Mouse (Mus musculus) forebrain, embryonic 10.5 days (tissue): ENCODE measurements around the gene Lpp. TPM values are rescaled to one million over a fixed set of nuclear protein-coding genes. Genes with fewer than 3 reads are reported as not detected.

ENCODE experiments used
- DNase-seq: peaks from one replicate; pipeline ENCODE4 v3.0.0-alpha.2; 2017; ENCODE audit warnings: low spot score; ENCODE audit errors: extremely low spot score
- H3K27ac ChIP-seq: fragments of 300-500 bp; sonication (generic); 2 replicates; pipeline ENCODE4 v1.5.1; 2016; ENCODE audit warnings: mild to moderate bottlenecking
- H3K27me3 ChIP-seq: fragments of 300-500 bp; sonication (generic); 2 replicates; pipeline ENCODE4 v1.6.1; 2016; ENCODE audit warnings: mild to moderate bottlenecking; ENCODE audit not compliant: poor library complexity, severe bottlenecking
- H3K36me3 ChIP-seq: fragments of 300-500 bp; sonication (generic); replicated peaks from 2 replicates; pipeline ENCODE4 v1.6.1; 2016; ENCODE audit warnings: mild to moderate bottlenecking, moderate library complexity
- H3K4me1 ChIP-seq: fragments of 300-500 bp; sonication (generic); 2 replicates; pipeline ENCODE4 v1.6.1; 2016
- H3K4me3 ChIP-seq: fragments of 300-500 bp; sonication (generic); 2 replicates; pipeline ENCODE4 v1.5.1; 2016; ENCODE audit warnings: mild to moderate bottlenecking, moderate library complexity
- H3K9me3 ChIP-seq: fragments of 300-500 bp; sonication (generic); 2 replicates; pipeline ENCODE4 v1.6.1; 2016; ENCODE audit warnings: mild to moderate bottlenecking, moderate library complexity
- WGBS: fragments of 180-500 bp; shearing (Covaris S2); methylation state at CpG from one replicate; pipeline ENCODE4 v1.1.7; 2016; 5-methylcytosine and 5-hydroxymethylcytosine counted together
- polyA plus RNA-seq: library from polyadenylated mRNA; unstranded; fragments of >200 nt; fragmentation: Nextera tagmentation; extraction: Ambion mirVana; gene quantifications from 2 replicates; pipeline ENCODE4 v1.2.1, GENCODE M21; 2016

Gene Lpp
- polyA plus RNA-seq, 1 experiment from 2014 or later: 27.3 TPM

- Histone ChIP-seq H3K27ac (no peak overlapping the region), H3K4me3 (no peak overlapping the region), H3K4me1 (no peaks in the 10 kb centered on the region), H3K27me3 (no peaks in the 10 kb centered on the region), H3K36me3 (no peaks in the 10 kb centered on the region), H3K9me3 (no peaks in the 10 kb centered on the region)
- 84% methylated on average over 1 of the region's 1 CpGs for WGBS
- no peak for DNase-seq
Measured at GRCm38 (mm10) chr16:24839018-24839417, 445.7 kb downstream of the Lpp start.

GRCm38 (mm10) chr16:24840073-24840472, 446.8 kb downstream of the Lpp start:
- H3K4me1 ChIP-seq: no peaks in the 10 kb centered on the region
- H3K27ac ChIP-seq: no peak overlapping the region
- H3K36me3 ChIP-seq: no peaks in the 10 kb centered on the region
- no peaks in the 10 kb centered on the region for H3K9me3 ChIP-seq
- no peak for DNase-seq
- WGBS: 91% methylated on average over 5 of the region's 5 CpGs
- no peaks in the 10 kb centered on the region for H3K27me3 ChIP-seq
- no peak overlapping the region for H3K4me3 ChIP-seq

- no peak for DNase-seq
- Histone ChIP-seq H3K36me3 (no peaks in the 10 kb centered on the region), H3K27me3 (no peaks in the 10 kb centered on the region), H3K4me1 (0 out of 2 replicates have a peak, but pooled peaks cover 3% of the 10 kb centered on the region), H3K27ac (no peak overlapping the region), H3K9me3 (no peaks in the 10 kb centered on the region), H3K4me3 (no peak overlapping the region)
- WGBS: 95% methylated on average over 1 of the region's 1 CpGs
Measured at GRCm38 (mm10) chr16:24846141-24846540, 452.8 kb downstream of the Lpp start.

GRCm38 (mm10) chr16:24859509-24860140, 466.3 kb downstream of the Lpp start:
- no peaks in the 10 kb centered on the region for H3K27me3 ChIP-seq
- H3K36me3 ChIP-seq: no peaks in the 10 kb centered on the region
- H3K4me3 ChIP-seq: no peak overlapping the region
- 91% methylated on average over 9 of the region's 9 CpGs for WGBS
- no peak overlapping the region for H3K27ac ChIP-seq
- no peaks in the 10 kb centered on the region for H3K9me3 ChIP-seq
- no peak for DNase-seq
- peaks cover 5% of the 10 kb centered on the region; the same call in 1 of the 2 replicates for H3K4me1 ChIP-seq

GRCm38 (mm10) chr16:24860445-24860844, 467.1 kb downstream of the Lpp start:
- 90% methylated on average over 7 of the region's 7 CpGs for WGBS
- Histone ChIP-seq H3K9me3 (no peaks in the 10 kb centered on the region), H3K36me3 (no peaks in the 10 kb centered on the region), H3K27ac (no peak overlapping the region), H3K27me3 (no peaks in the 10 kb centered on the region), H3K4me1 (peaks cover 5% of the 10 kb centered on the region; the same call in 1 of the 2 replicates), H3K4me3 (no peak overlapping the region)
- DNase-seq: no peak

- H3K36me3 ChIP-seq: no peaks in the 10 kb centered on the region
- no peak overlapping the region for H3K27ac ChIP-seq
- 0 out of 2 replicates have a peak, but pooled peaks cover under 1% of the 10 kb centered on the region for H3K4me1 ChIP-seq
- no peak overlapping the region for H3K4me3 ChIP-seq
- DNase-seq: no peak
- no peaks in the 10 kb centered on the region for H3K27me3 ChIP-seq
- WGBS: 86% methylated on average over 5 of the region's 5 CpGs
- H3K9me3 ChIP-seq: no peaks in the 10 kb centered on the region
Measured at GRCm38 (mm10) chr16:24861374-24861773, 468.1 kb downstream of the Lpp start.

- Histone ChIP-seq H3K36me3 (peaks cover 8% of the 10 kb centered on the region), H3K9me3 (peaks cover 12% of the 10 kb centered on the region), H3K4me1 (no peaks in the 10 kb centered on the region), H3K27ac (no peak overlapping the region), H3K27me3 (no peaks in the 10 kb centered on the region), H3K4me3 (no peak overlapping the region)
- DNase-seq: no peak
- 88% methylated on average over 4 of the region's 4 CpGs for WGBS
Measured at GRCm38 (mm10) chr16:24874235-24874634, 480.9 kb downstream of the Lpp start.

GRCm38 (mm10) chr16:24875661-24876060, 482.4 kb downstream of the Lpp start:
- peaks cover 8% of the 10 kb centered on the region for H3K36me3 ChIP-seq
- H3K9me3 ChIP-seq: peaks cover 9% of the 10 kb centered on the region
- no peaks in the 10 kb centered on the region for H3K27me3 ChIP-seq
- no peaks in the 10 kb centered on the region for H3K4me1 ChIP-seq
- no peak for DNase-seq
- WGBS: 19% methylated on average over 1 of the region's 1 CpGs
- no peak overlapping the region for H3K27ac ChIP-seq
- no peak overlapping the region for H3K4me3 ChIP-seq

- no peaks in the 10 kb centered on the region for H3K4me1 ChIP-seq
- H3K9me3 ChIP-seq: no peaks in the 10 kb centered on the region
- 88% methylated on average over 4 of the region's 4 CpGs for WGBS
- no peak for DNase-seq
- H3K27me3 ChIP-seq: no peaks in the 10 kb centered on the region
- H3K4me3 ChIP-seq: no peak overlapping the region
- H3K27ac ChIP-seq: no peak overlapping the region
- no peaks in the 10 kb centered on the region for H3K36me3 ChIP-seq
Measured at GRCm38 (mm10) chr16:24878977-24879376, 485.7 kb downstream of the Lpp start.

GRCm38 (mm10) chr16:24880698-24881097, 487.4 kb downstream of the Lpp start:
- no peaks in the 10 kb centered on the region for H3K4me1 ChIP-seq
- no peak overlapping the region for H3K4me3 ChIP-seq
- H3K9me3 ChIP-seq: no peaks in the 10 kb centered on the region
- WGBS: 80% methylated on average over 8 of the region's 8 CpGs
- H3K27me3 ChIP-seq: no peaks in the 10 kb centered on the region
- no peak overlapping the region for H3K27ac ChIP-seq
- no peak for DNase-seq
- no peaks in the 10 kb centered on the region for H3K36me3 ChIP-seq

- no peak overlapping the region for H3K4me3 ChIP-seq
- H3K36me3 ChIP-seq: no peaks in the 10 kb centered on the region
- peaks cover 12% of the 10 kb centered on the region for H3K4me1 ChIP-seq
- 81% methylated on average over 3 of the region's 3 CpGs for WGBS
- DNase-seq: no peak
- H3K27me3 ChIP-seq: no peaks in the 10 kb centered on the region
- no peaks in the 10 kb centered on the region for H3K9me3 ChIP-seq
- H3K27ac ChIP-seq: no peak overlapping the region
Measured at GRCm38 (mm10) chr16:24881981-24882775, 488.9 kb downstream of the Lpp start.

- H3K27ac ChIP-seq: no peak overlapping the region
- H3K9me3 ChIP-seq: no peaks in the 10 kb centered on the region
- DNase-seq: no peak
- H3K27me3 ChIP-seq: no peaks in the 10 kb centered on the region
- peaks cover 14% of the 10 kb centered on the region for H3K4me1 ChIP-seq
- H3K4me3 ChIP-seq: no peak overlapping the region
- H3K36me3 ChIP-seq: no peaks in the 10 kb centered on the region
Measured at GRCm38 (mm10) chr16:24884017-24884416, 490.7 kb downstream of the Lpp start.

- Histone ChIP-seq H3K36me3 (no peaks in the 10 kb centered on the region), H3K4me3 (no peak overlapping the region), H3K27ac (no peak overlapping the region), H3K27me3 (no peaks in the 10 kb centered on the region), H3K4me1 (peaks cover 14% of the 10 kb centered on the region), H3K9me3 (no peaks in the 10 kb centered on the region)
- DNase-seq: no peak
- WGBS: 74% methylated on average over 3 of the region's 3 CpGs
Measured at GRCm38 (mm10) chr16:24886346-24886745, 493.0 kb downstream of the Lpp start.
